Mouse (Mus musculus): Measurements from ENCODE around the gene Arrdc4. TPM values are rescaled to one million over a fixed set of nuclear protein-coding genes. Genes with fewer than 3 reads are reported as not detected.

The Arrdc4 gene
- 10 to 100 TPM; 12.9 to 14.0 TPM for total RNA-seq (2023)

GRCm38 (mm10) chr7:68748761-68749635 lies at the start of gene Arrdc4:
Gene Arrdc4 (minus strand): TSS chr7:68749241.

Measured in neutrophil, adult 59 days (primary cell).